9 mouse cellular contexts compared by ENCODE assay signal in the genomic region with DNA sequence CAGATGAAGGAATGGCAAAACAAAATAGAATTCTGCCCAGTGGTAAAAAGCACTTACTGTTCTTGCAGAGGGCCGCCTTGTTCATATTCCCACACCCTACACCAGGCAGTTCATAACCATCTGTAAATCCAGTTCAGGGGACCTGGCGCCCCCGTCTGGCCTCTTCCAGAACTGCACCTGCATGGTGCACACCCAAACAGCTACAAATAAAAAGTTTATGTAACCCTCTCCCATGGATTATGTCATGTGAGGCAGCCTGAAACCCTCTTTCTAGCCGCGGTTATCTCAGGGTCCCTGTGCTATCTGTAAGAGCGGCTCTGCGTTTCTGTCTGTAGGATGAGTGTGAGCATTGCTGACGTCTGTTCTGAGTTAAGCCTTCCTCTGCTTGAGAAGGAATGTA. TPM values are rescaled to one million over a fixed set of nuclear protein-coding genes. Genes with fewer than 3 reads are reported as not detected.
A peak's percentile ranks its signal among the peaks of the same experiment; 100 is the strongest.
DNase-seq lines count a peak whose midpoint lies in the region; ATAC-seq and TF ChIP-seq lines count a peak whose summit lies in the region.
"Had no signal": no experiment of that assay in that cellular context is flagged by ENCODE, and none has a peak within 500 bp of the region (broad histone marks: within the 10 kb centered on the region; RNA-seq: fewer than 3 reads in every experiment).

No protein-coding gene starts in this region.

- no peaks in the 10 kb centered on the region for H3K36me3 ChIP-seq in hindbrain, postnatal 0 days (ENCODE audit: insufficient read depth, low read length)
- H3K36me3 ChIP-seq in hindbrain, embryonic 16.5 days (ENCODE audit: control insufficient read depth, insufficient read depth, low read length) = no peaks in the 10 kb centered on the region
- H3K36me3 ChIP-seq in CH12.LX (replicated peaks in 1 of 2; ENCODE audit: control insufficient read depth in 1 of 2, insufficient read depth in 1 of 2, low read length in 1 of 2) = no peaks in the 10 kb centered on the region
- H3K36me3 ChIP-seq in neural tube, embryonic 11.5 days (ENCODE audit: control insufficient read depth, insufficient read depth, low read length) = no peaks in the 10 kb centered on the region
- H3K36me3 ChIP-seq: limb, embryonic 12.5 days had no signal

- TF ChIP-seq POLR2A in CH12.LX (IDR thresholded peaks at IDR 0.05; ENCODE audit: low read depth, low read length) = no peak

- no peak for TF ChIP-seq EP300 in CH12.LX (IDR thresholded peaks at IDR 0.05; ENCODE audit: low read length)

- no peaks in the 10 kb centered on the region for H3K27me3 ChIP-seq in hindbrain, postnatal 0 days (ENCODE audit: insufficient read depth, low read length)
- no peaks in the 10 kb centered on the region for H3K27me3 ChIP-seq in hindbrain, embryonic 16.5 days (replicated peaks; ENCODE audit: control insufficient read depth, insufficient read depth, low read length)
- peaks cover 4% of the 10 kb centered on the region for H3K27me3 ChIP-seq in CH12.LX (replicated peaks)
- no peaks in the 10 kb centered on the region for H3K27me3 ChIP-seq in neural tube, embryonic 11.5 days (ENCODE audit: control insufficient read depth, insufficient read depth, low read length)
- H3K27me3 ChIP-seq: limb, embryonic 12.5 days had no signal

- H3K9me3 ChIP-seq in hindbrain, postnatal 0 days (ENCODE audit: low read length) = no peaks in the 10 kb centered on the region
- H3K9me3 ChIP-seq in hindbrain, embryonic 16.5 days (ENCODE audit: control insufficient read depth, low read length) = no peaks in the 10 kb centered on the region
- H3K9me3 ChIP-seq in CH12.LX (replicated peaks; ENCODE audit: low read length) = peaks cover 6% of the 10 kb centered on the region
- no peaks in the 10 kb centered on the region for H3K9me3 ChIP-seq in neural tube, embryonic 11.5 days (ENCODE audit: control insufficient read depth, low read length)

- no peak overlapping the region for H3K27ac ChIP-seq in hindbrain, postnatal 0 days
- H3K27ac ChIP-seq in hindbrain, embryonic 16.5 days (ENCODE audit: low read depth, low read length) = no peak overlapping the region
- no peak overlapping the region for H3K27ac ChIP-seq in CH12.LX (ENCODE audit: insufficient read depth, low read depth)
- no peak overlapping the region for H3K27ac ChIP-seq in neural tube, embryonic 11.5 days (ENCODE audit: low read depth, low read length)
- H3K27ac ChIP-seq: limb, embryonic 12.5 days had no signal

- TF ChIP-seq RAD21 in CH12.LX (IDR thresholded peaks at IDR 0.05; ENCODE audit: low read depth, low read length) = peak; percentile 63

- no peak for ATAC-seq in hindbrain, postnatal 0 days
- no peak for ATAC-seq in hindbrain, embryonic 16.5 days
- peak; percentile 69 for ATAC-seq in granulocyte monocyte progenitor cell, adult 5-6 weeks (replicated peaks; ENCODE audit: poor library complexity, severe bottlenecking)
- no peak for ATAC-seq in neural tube, embryonic 11.5 days (ENCODE audit: insufficient read depth, low FRiP score, low TSS enrichment)

- intact Hi-C loops in left cerebral cortex, postnatal 4 days (cut with DNase I) = loop anchor here (10.0 kb wide), 1 partner anchor 64 kb away; no protein-coding TSS in a partner anchor

- no peaks in the 10 kb centered on the region for H3K79me2 ChIP-seq in CH12.LX (replicated peaks; ENCODE audit: control insufficient read depth, extremely low read depth, insufficient read depth, poor library complexity, severe bottlenecking)

- no peak overlapping the region for H3K9ac ChIP-seq in hindbrain, postnatal 0 days (replicated peaks; ENCODE audit: low read length)
- H3K9ac ChIP-seq in hindbrain, embryonic 16.5 days (ENCODE audit: low read depth, low read length) = no peak overlapping the region
- no peak overlapping the region for H3K9ac ChIP-seq in CH12.LX (ENCODE audit: insufficient read depth, low read depth)
- H3K9ac ChIP-seq in neural tube, embryonic 11.5 days (ENCODE audit: low read length) = no peak overlapping the region
- H3K9ac ChIP-seq: limb, embryonic 12.5 days had no signal

- no peak overlapping the region for H3K4me2 ChIP-seq in hindbrain, postnatal 0 days (ENCODE audit: low read depth, low read length)
- H3K4me2 ChIP-seq in hindbrain, embryonic 16.5 days (ENCODE audit: low read length) = no peak overlapping the region
- peak overlapping the region; percentile 41; the same call in 1 of the 2 replicates for H3K4me2 ChIP-seq in CH12.LX (ENCODE audit: insufficient read depth, low read depth, poor library complexity, severe bottlenecking)
- H3K4me2 ChIP-seq in neural tube, embryonic 11.5 days (ENCODE audit: low read depth) = no peak overlapping the region
- H3K4me2 ChIP-seq: limb, embryonic 12.5 days had no signal

- WGBS in hindbrain, postnatal 0 days = 48% methylated on average over 8 of the region's 8 CpGs
- WGBS in hindbrain, embryonic 16.5 days = 42% methylated on average over 8 of the region's 8 CpGs
- 42% methylated on average over 8 of the region's 8 CpGs for WGBS in neural tube, embryonic 11.5 days

- dilution Hi-C loops in CH12.LX (cut with MboI; ENCODE audit: extremely low pct_ligation_motif_present, extremely low pct_unique_long_range_greater_than_20kb, low sequenced_read_pairs) = no loop called here

- peak; percentile 76 for TF ChIP-seq CTCF in hindbrain, postnatal 0 days (IDR thresholded peaks at IDR 0.05; ENCODE audit: low read depth)
- TF ChIP-seq CTCF in CH12.LX (conservative IDR thresholded peaks at IDR 0.05 in 1 of 2, IDR thresholded peaks at IDR 0.05 in 1 of 2; ENCODE audit: low read depth in 2 of 2, low read length in 2 of 2) = peak; percentile 81 to 91

- H3K4me1 ChIP-seq in hindbrain, postnatal 0 days (ENCODE audit: insufficient read depth, low read length) = no peaks in the 10 kb centered on the region
- no peaks in the 10 kb centered on the region for H3K4me1 ChIP-seq in hindbrain, embryonic 16.5 days (ENCODE audit: control insufficient read depth, insufficient read depth, low read depth, low read length)
- peaks cover 5 to 43% of the 10 kb centered on the region in 2 experiments for H3K4me1 ChIP-seq in CH12.LX (ENCODE audit: control insufficient read depth in 1 of 2, insufficient read depth in 2 of 2)
- H3K4me1 ChIP-seq in neural tube, embryonic 11.5 days (ENCODE audit: control insufficient read depth, insufficient read depth, low read length) = no peaks in the 10 kb centered on the region
- H3K4me1 ChIP-seq: limb, embryonic 12.5 days had no signal

- no peak overlapping the region for H3K4me3 ChIP-seq in hindbrain, postnatal 0 days (ENCODE audit: low read length)
- no peak overlapping the region for H3K4me3 ChIP-seq in hindbrain, embryonic 16.5 days (ENCODE audit: low read length)
- H3K4me3 ChIP-seq in CH12.LX (replicated peaks in 1 of 3; ENCODE audit: low read depth in 2 of 3, low read length in 2 of 3, poor library complexity in 1 of 3) = no peak overlapping the region
- H3K4me3 ChIP-seq in neural tube, embryonic 11.5 days (ENCODE audit: low read depth, low read length) = no peak overlapping the region
- H3K4me3 ChIP-seq: limb, embryonic 12.5 days had no signal

- peak; percentile 34 for DNase-seq in hindbrain, postnatal 0 days (ENCODE audit: low spot score)
- peak; percentile 75 for DNase-seq in CH12.LX (ENCODE audit: extremely low read depth)
- peak; percentile 90 for DNase-seq in adrenal gland, postnatal 14 days
- DNase-seq in left cerebral cortex, postnatal 4 days = peak; percentile 61
- peak; percentile 46 for DNase-seq in neural tube, embryonic 11.5 days (ENCODE audit: low spot score)
- no peak for DNase-seq in urinary bladder, postnatal 4 days (ENCODE audit: low spot score in 2 of 2)

- in situ Hi-C loops in CH12.LX (cut with MboI; ENCODE audit: low pct_ligation_motif_present, low pct_unique_long_range_greater_than_20kb, low sequenced_read_pairs) = loop anchor here (10.0 kb wide), 1 partner anchor 444 kb away; no protein-coding TSS in a partner anchor

RNA-seq across cellular contexts. Expression of gene Scarb1, which starts 7.6 kb away (rescaled TPM):
- 70.3 and 71.7 TPM in 2 replicates for total RNA-seq in hindbrain, postnatal 0 days (2014; rRNA removed)
- 53.9 and 56.1 TPM in 2 replicates for polyA plus RNA-seq in hindbrain, postnatal 0 days (2015; fragmentation: Nextera tagmentation; extraction: Ambion mirVana)
- 55.3 and 62.6 TPM in 2 replicates for polyA plus RNA-seq in hindbrain, embryonic 16.5 days (2015; fragmentation: Nextera tagmentation; extraction: Ambion mirVana)
- total RNA-seq in CH12.LX (2012; rRNA removed) = 11.6 and 12.3 TPM in 2 replicates
- total RNA-seq in CH12.LX (2014; rRNA removed) = 16.3 and 20.0 TPM in 2 replicates
- 24.6 and 24.7 TPM in 2 replicates for polyA plus RNA-seq in CH12.LX (2012; ENCODE audit: insufficient read length, low read depth)
- total RNA-seq in adrenal gland, postnatal 14 days (2021) = 1,757 and 2,166 TPM in 2 replicates
- 80.2 and 145 TPM in 2 replicates for total RNA-seq in granulocyte monocyte progenitor cell, adult 5-6 weeks (2014; fragmentation: Nextera tagmentation)
- total RNA-seq in granulocyte monocyte progenitor cell, adult 5-6 weeks (2017) = 49.0 and 53.9 TPM in 2 replicates
- total RNA-seq in left cerebral cortex, postnatal 4 days (2021) = 10 to 100 TPM; 56.2 to 56.7 TPM
- 22.2 and 28.3 TPM in 2 replicates for polyA plus RNA-seq in neural tube, embryonic 11.5 days (2014; fragmentation: Nextera tagmentation; extraction: Ambion mirVana)

RNA-seq across cellular contexts. Expression of gene Gm10382, which starts 40.6 kb away (rescaled TPM):
- 1.3 TPM in 1 of 2 replicates, not detected in the other for total RNA-seq in hindbrain, postnatal 0 days (2014; rRNA removed)
- 0.48 and 0.66 TPM in 2 replicates for polyA plus RNA-seq in hindbrain, postnatal 0 days (2015; fragmentation: Nextera tagmentation; extraction: Ambion mirVana)
- polyA plus RNA-seq in hindbrain, embryonic 16.5 days (2015; fragmentation: Nextera tagmentation; extraction: Ambion mirVana) = 0.45 and 0.55 TPM in 2 replicates
- total RNA-seq in CH12.LX (2012; rRNA removed) (0.59 and 0.80 TPM in 2 replicates), CH12.LX (2014; rRNA removed) (not detected in 2 replicates)
- 0.87 and 1.1 TPM in 2 replicates for polyA plus RNA-seq in CH12.LX (2012; ENCODE audit: insufficient read length, low read depth)
- 0.26 and 0.49 TPM in 2 replicates for total RNA-seq in adrenal gland, postnatal 14 days (2021)
- 0.96 TPM in 1 of 2 replicates, not detected in the other for total RNA-seq in granulocyte monocyte progenitor cell, adult 5-6 weeks (2014; fragmentation: Nextera tagmentation)
- 0.26 TPM in 1 of 2 replicates, not detected in the other for total RNA-seq in granulocyte monocyte progenitor cell, adult 5-6 weeks (2017)
- total RNA-seq in left cerebral cortex, postnatal 4 days (2021) = under 1 TPM; 0.48 to 0.52 TPM
- polyA plus RNA-seq in neural tube, embryonic 11.5 days (2014; fragmentation: Nextera tagmentation; extraction: Ambion mirVana) = 0.46 TPM in 1 of 2 replicates, not detected in the other

RNA-seq across cellular contexts. Expression of gene Ubc, which starts 41.5 kb away (rescaled TPM):
- total RNA-seq in hindbrain, postnatal 0 days (2014; rRNA removed) = 911 and 1,042 TPM in 2 replicates
- polyA plus RNA-seq in hindbrain, postnatal 0 days (2015; fragmentation: Nextera tagmentation; extraction: Ambion mirVana) = 1,155 and 1,219 TPM in 2 replicates
- polyA plus RNA-seq in hindbrain, embryonic 16.5 days (2015; fragmentation: Nextera tagmentation; extraction: Ambion mirVana) = 1,508 and 1,522 TPM in 2 replicates
- total RNA-seq in CH12.LX (2012; rRNA removed) (466 and 486 TPM in 2 replicates), CH12.LX (2014; rRNA removed) (650 and 656 TPM in 2 replicates)
- polyA plus RNA-seq in CH12.LX (2012; ENCODE audit: insufficient read length, low read depth) = 687 and 803 TPM in 2 replicates
- 1,142 and 1,189 TPM in 2 replicates for total RNA-seq in adrenal gland, postnatal 14 days (2021)
- 126 and 139 TPM in 2 replicates for total RNA-seq in granulocyte monocyte progenitor cell, adult 5-6 weeks (2014; fragmentation: Nextera tagmentation)
- total RNA-seq in granulocyte monocyte progenitor cell, adult 5-6 weeks (2017) = 236 and 280 TPM in 2 replicates
- 100 to 1,000 TPM; 849 to 918 TPM for total RNA-seq in left cerebral cortex, postnatal 4 days (2021)
- 1,090 and 1,143 TPM in 2 replicates for polyA plus RNA-seq in neural tube, embryonic 11.5 days (2014; fragmentation: Nextera tagmentation; extraction: Ambion mirVana)

Comparison
In these comparisons a context has a peak if more than half of its experiments do, and no peak if none do; other contexts are left out.
1. DNase-seq: peak in hindbrain, postnatal 0 days (single experiment), CH12.LX (single experiment), adrenal gland, postnatal 14 days (single experiment), left cerebral cortex, postnatal 4 days (single experiment) and neural tube, embryonic 11.5 days (single experiment); none in urinary bladder, postnatal 4 days (0 of 2).
2. RNA of gene Scarb1, which starts 7.6 kb away (total RNA-seq): 1,757 to 2,166 TPM in adrenal gland, postnatal 14 days; 49.0 to 145 TPM in granulocyte monocyte progenitor cell, adult 5-6 weeks, 70.3 to 71.7 TPM in hindbrain, postnatal 0 days, 56.2 to 56.7 TPM in left cerebral cortex, postnatal 4 days and 11.6 to 20.0 TPM in CH12.LX; every median in the first group is over 10 times any median in the second.